22 mouse cellular contexts compared by ENCODE assay signal in the genomic region with DNA sequence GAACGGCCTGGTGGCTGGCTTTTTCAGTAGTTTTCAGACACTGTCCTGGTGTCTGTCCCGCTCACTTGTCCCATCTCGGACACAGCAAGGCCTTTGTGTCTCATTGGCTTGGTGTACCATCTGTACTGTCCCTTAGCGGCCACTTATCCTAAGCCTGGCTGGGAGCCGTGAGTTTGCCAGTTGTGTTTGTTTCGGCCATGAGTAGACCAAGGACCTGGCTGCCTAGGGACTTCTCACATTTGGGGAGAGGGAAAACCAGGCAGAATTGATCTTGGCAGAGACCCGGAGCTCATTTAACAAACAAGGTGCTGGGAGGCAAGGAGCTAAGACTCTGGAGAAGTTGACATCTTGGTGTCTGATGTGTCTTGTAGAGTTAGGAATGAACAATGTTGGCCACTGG. TPM values are rescaled to one million over a fixed set of nuclear protein-coding genes. Genes with fewer than 3 reads are reported as not detected.
A peak's percentile ranks its signal among the peaks of the same experiment; 100 is the strongest.
DNase-seq lines count a peak whose midpoint lies in the region; ATAC-seq and TF ChIP-seq lines count a peak whose summit lies in the region.
"Had no signal": no experiment of that assay in that cellular context is flagged by ENCODE, and none has a peak within 500 bp of the region (broad histone marks: within the 10 kb centered on the region; RNA-seq: fewer than 3 reads in every experiment).

No protein-coding gene starts in this region.

- 84% methylated on average over 7 of the region's 7 CpGs for WGBS in intestine, postnatal 0 days
- WGBS in intestine, embryonic 16.5 days: 77% methylated on average over 7 of the region's 7 CpGs
- 65% methylated on average over 7 of the region's 7 CpGs for WGBS in heart, embryonic 15.5 days
- 84% methylated on average over 7 of the region's 7 CpGs for WGBS in liver, postnatal 0 days (ENCODE audit: insufficient replicate concordance)

- 0 out of 2 replicates have a peak overlapping the region, but pooled peaks have one; percentile 22 for H3K9ac ChIP-seq in intestine, postnatal 0 days (ENCODE audit: low read depth, low read length)
- no peak overlapping the region for H3K9ac ChIP-seq in intestine, embryonic 16.5 days (ENCODE audit: low read depth, low read length)
- no peak overlapping the region for H3K9ac ChIP-seq in heart, embryonic 15.5 days
- H3K9ac ChIP-seq in liver, postnatal 0 days (replicated peaks): no peak overlapping the region
- H3K9ac ChIP-seq: hindbrain, embryonic 14.5 days; limb, embryonic 12.5 days; liver, embryonic 12.5 days; lung, embryonic 14.5 days had no signal

- H3K27ac ChIP-seq in intestine, postnatal 0 days (ENCODE audit: low read depth, low read length): peak overlapping the region; percentile 66
- no peak overlapping the region for H3K27ac ChIP-seq in intestine, embryonic 16.5 days (ENCODE audit: low read length)
- H3K27ac ChIP-seq in heart, embryonic 15.5 days: peak overlapping the region; percentile 99
- no peak overlapping the region for H3K27ac ChIP-seq in liver, postnatal 0 days (ENCODE audit: low read depth)
- H3K27ac ChIP-seq: hindbrain, embryonic 14.5 days; limb, embryonic 12.5 days; liver, embryonic 12.5 days; midbrain, embryonic 10.5 days had no signal

- H3K4me2 ChIP-seq in intestine, postnatal 0 days (replicated peaks; ENCODE audit: low read depth): no peak overlapping the region
- no peak overlapping the region for H3K4me2 ChIP-seq in intestine, embryonic 16.5 days (ENCODE audit: low read depth, low read length)
- peak overlapping the region; percentile 21 for H3K4me2 ChIP-seq in heart, embryonic 15.5 days
- no peak overlapping the region for H3K4me2 ChIP-seq in liver, postnatal 0 days (ENCODE audit: low read depth, low read length)
- H3K4me2 ChIP-seq: hindbrain, embryonic 14.5 days; limb, embryonic 12.5 days; liver, embryonic 12.5 days; lung, embryonic 14.5 days had no signal

- DNase-seq in heart, adult 11 months: peak; percentile 86
- no peak for DNase-seq in heart, postnatal 4 days
- DNase-seq in left cerebral cortex, postnatal 36 days (ENCODE audit: low spot score in 2 of 2): no peak
- no peak for DNase-seq in liver, postnatal 0 days
- DNase-seq: adrenal gland, adult 8-10 months; cerebellum, adult 11 months; cerebellum, postnatal 25 days; embryo, embryonic 11 days; layer of hippocampus, adult 9-11 months; lung, embryonic 14.5 days; lung, postnatal 36 days; right cerebral cortex, postnatal 14 days had no signal

- H3K4me1 ChIP-seq in intestine, postnatal 0 days (replicated peaks; ENCODE audit: control insufficient read depth, insufficient read depth, low read length): peaks cover 21% of the 10 kb centered on the region
- H3K4me1 ChIP-seq in intestine, embryonic 16.5 days (ENCODE audit: control insufficient read depth, insufficient read depth, low read length): peaks cover 48% of the 10 kb centered on the region
- H3K4me1 ChIP-seq in E14TG2a.4 (replicated peaks; ENCODE audit: low read depth, low read length): peaks cover 80% of the 10 kb centered on the region
- peaks cover 93% of the 10 kb centered on the region for H3K4me1 ChIP-seq in heart, embryonic 15.5 days (replicated peaks)
- H3K4me1 ChIP-seq in liver, postnatal 0 days (ENCODE audit: insufficient read depth): peaks cover 8% of the 10 kb centered on the region

- no peak overlapping the region for H3K4me3 ChIP-seq in intestine, postnatal 0 days (ENCODE audit: low read depth, low read length)
- no peak overlapping the region for H3K4me3 ChIP-seq in intestine, embryonic 16.5 days (ENCODE audit: low read length)
- H3K4me3 ChIP-seq in E14TG2a.4 (replicated peaks; ENCODE audit: low read length): peak overlapping the region; percentile 67
- H3K4me3 ChIP-seq in heart, embryonic 15.5 days: no peak overlapping the region
- H3K4me3 ChIP-seq in liver, postnatal 0 days (ENCODE audit: low read depth, low read length): no peak overlapping the region
- H3K4me3 ChIP-seq: limb, embryonic 12.5 days; liver, embryonic 12.5 days; midbrain, embryonic 10.5 days had no signal

- TF ChIP-seq CTCF in intestine, postnatal 0 days (IDR thresholded peaks at IDR 0.05; ENCODE audit: low read depth): no peak
- TF ChIP-seq CTCF in E14TG2a.4 (conservative IDR thresholded peaks at IDR 0.05; ENCODE audit: low read length): no peak
- no peak for TF ChIP-seq CTCF in liver, postnatal 0 days (IDR thresholded peaks at IDR 0.05; ENCODE audit: low read depth)

- intact Hi-C loops in left cerebral cortex, postnatal 36 days (cut with DNase I): no loop called here

- TF ChIP-seq EP300 in liver, postnatal 0 days (IDR thresholded peaks at IDR 0.05; ENCODE audit: low read depth): no peak

- ATAC-seq in intestine, postnatal 0 days: no peak
- no peak for ATAC-seq in intestine, embryonic 16.5 days
- ATAC-seq in heart, embryonic 15.5 days (replicated peaks; ENCODE audit: insufficient number of reproducible peaks, insufficient read depth, low FRiP score, low read depth): no peak
- no peak for ATAC-seq in liver, postnatal 0 days
- ATAC-seq: forebrain, embryonic 16.5 days; liver, embryonic 12.5 days had no signal

- H3K36me3 ChIP-seq in intestine, postnatal 0 days (ENCODE audit: control insufficient read depth, insufficient read depth): peaks cover 32% of the 10 kb centered on the region
- peaks cover 20% of the 10 kb centered on the region; the same call in 1 of the 2 replicates for H3K36me3 ChIP-seq in intestine, embryonic 16.5 days (ENCODE audit: control insufficient read depth, insufficient read depth, low read length)
- H3K36me3 ChIP-seq in E14TG2a.4 (ENCODE audit: insufficient read depth, low read length): peaks cover 100% of the 10 kb centered on the region
- peaks cover 42% of the 10 kb centered on the region for H3K36me3 ChIP-seq in heart, embryonic 15.5 days
- H3K36me3 ChIP-seq in liver, postnatal 0 days (replicated peaks; ENCODE audit: insufficient read depth, low read length): peaks cover 30% of the 10 kb centered on the region

- no peaks in the 10 kb centered on the region for H3K27me3 ChIP-seq in intestine, postnatal 0 days (replicated peaks; ENCODE audit: control insufficient read depth, insufficient read depth, low read length)
- H3K27me3 ChIP-seq in intestine, embryonic 16.5 days (replicated peaks; ENCODE audit: control insufficient read depth, insufficient read depth, low read length): no peaks in the 10 kb centered on the region
- H3K27me3 ChIP-seq in E14TG2a.4 (ENCODE audit: insufficient read depth, low read length): no peaks in the 10 kb centered on the region
- H3K27me3 ChIP-seq in heart, embryonic 15.5 days: no peaks in the 10 kb centered on the region
- H3K27me3 ChIP-seq in liver, postnatal 0 days (ENCODE audit: insufficient read depth, low read length): peaks cover 80% of the 10 kb centered on the region
- H3K27me3 ChIP-seq: limb, embryonic 12.5 days had no signal

- H3K9me3 ChIP-seq in intestine, postnatal 0 days (ENCODE audit: control insufficient read depth): no peaks in the 10 kb centered on the region
- no peaks in the 10 kb centered on the region for H3K9me3 ChIP-seq in intestine, embryonic 16.5 days (ENCODE audit: control insufficient read depth, low read length)
- no peaks in the 10 kb centered on the region for H3K9me3 ChIP-seq in E14TG2a.4 (ENCODE audit: low read length)
- H3K9me3 ChIP-seq in heart, embryonic 15.5 days (replicated peaks): no peaks in the 10 kb centered on the region
- no peaks in the 10 kb centered on the region for H3K9me3 ChIP-seq in liver, postnatal 0 days (ENCODE audit: low read length)
- H3K9me3 ChIP-seq: limb, embryonic 12.5 days; liver, embryonic 12.5 days; midbrain, embryonic 10.5 days had no signal

RNA-seq across cellular contexts. Expression of gene Pkm, which starts 7.1 kb away (rescaled TPM):
- total RNA-seq in heart, postnatal 4 days (2021): 1,000 to 10,000 TPM; 1,087 to 1,151 TPM
- polyA plus RNA-seq in intestine, postnatal 0 days (2015; fragmentation: Nextera tagmentation; extraction: Ambion mirVana): 271 and 302 TPM in 2 replicates
- polyA plus RNA-seq in intestine, embryonic 16.5 days (2015; fragmentation: Nextera tagmentation; extraction: Ambion mirVana): 1,051 and 1,198 TPM in 2 replicates
- polyA plus RNA-seq in heart, embryonic 15.5 days (2015; fragmentation: Nextera tagmentation; extraction: Ambion mirVana): 1,637 and 1,814 TPM in 2 replicates
- 1,000 to 10,000 TPM; 1,213 to 1,355 TPM for total RNA-seq in left cerebral cortex, postnatal 36 days (2021)
- polyA plus RNA-seq in liver, postnatal 0 days (2015; fragmentation: Nextera tagmentation; extraction: Ambion mirVana): 108 and 117 TPM in 2 replicates

RNA-seq across cellular contexts. Expression of gene Gramd2, which starts 16.7 kb away (rescaled TPM):
- under 1 TPM in 1 of 2 experiments, not detected in 1; 0.11 TPM for total RNA-seq in heart, postnatal 4 days (2021)
- 0.37 and 0.39 TPM in 2 replicates for polyA plus RNA-seq in intestine, postnatal 0 days (2015; fragmentation: Nextera tagmentation; extraction: Ambion mirVana)
- 1.1 and 1.6 TPM in 2 replicates for polyA plus RNA-seq in intestine, embryonic 16.5 days (2015; fragmentation: Nextera tagmentation; extraction: Ambion mirVana)
- 0.31 and 0.65 TPM in 2 replicates for polyA plus RNA-seq in heart, embryonic 15.5 days (2015; fragmentation: Nextera tagmentation; extraction: Ambion mirVana)
- total RNA-seq in left cerebral cortex, postnatal 36 days (2021): 10 to 100 TPM; 10.4 to 10.8 TPM
- polyA plus RNA-seq in liver, postnatal 0 days (2015; fragmentation: Nextera tagmentation; extraction: Ambion mirVana): 0.21 and 0.22 TPM in 2 replicates
- total RNA-seq: granulocyte monocyte progenitor cell, adult 5-6 weeks had no signal

RNA-seq across cellular contexts. Expression of gene Parp6, which starts 46.1 kb away (rescaled TPM):
- total RNA-seq in heart, postnatal 4 days (2021): 10 to 100 TPM; 16.7 to 17.3 TPM
- 12.0 and 14.3 TPM in 2 replicates for polyA plus RNA-seq in intestine, postnatal 0 days (2015; fragmentation: Nextera tagmentation; extraction: Ambion mirVana)
- polyA plus RNA-seq in intestine, embryonic 16.5 days (2015; fragmentation: Nextera tagmentation; extraction: Ambion mirVana): 20.2 and 22.2 TPM in 2 replicates
- 14.0 and 24.3 TPM in 2 replicates for polyA plus RNA-seq in heart, embryonic 15.5 days (2015; fragmentation: Nextera tagmentation; extraction: Ambion mirVana)
- total RNA-seq in left cerebral cortex, postnatal 36 days (2021): 100 to 1,000 TPM; 152 to 159 TPM
- 3.0 and 3.5 TPM in 2 replicates for polyA plus RNA-seq in liver, postnatal 0 days (2015; fragmentation: Nextera tagmentation; extraction: Ambion mirVana)

Comparison
In these comparisons a context has a peak if more than half of its experiments do, and no peak if none do; other contexts are left out.
1. H3K27ac ChIP-seq: peak in intestine, postnatal 0 days (single experiment) and heart, embryonic 15.5 days (single experiment); none in intestine, embryonic 16.5 days (single experiment) and liver, postnatal 0 days (single experiment).